Mouse (Mus musculus): ENCODE data around the gene Prrt2.

The Prrt2 gene

DNA sequence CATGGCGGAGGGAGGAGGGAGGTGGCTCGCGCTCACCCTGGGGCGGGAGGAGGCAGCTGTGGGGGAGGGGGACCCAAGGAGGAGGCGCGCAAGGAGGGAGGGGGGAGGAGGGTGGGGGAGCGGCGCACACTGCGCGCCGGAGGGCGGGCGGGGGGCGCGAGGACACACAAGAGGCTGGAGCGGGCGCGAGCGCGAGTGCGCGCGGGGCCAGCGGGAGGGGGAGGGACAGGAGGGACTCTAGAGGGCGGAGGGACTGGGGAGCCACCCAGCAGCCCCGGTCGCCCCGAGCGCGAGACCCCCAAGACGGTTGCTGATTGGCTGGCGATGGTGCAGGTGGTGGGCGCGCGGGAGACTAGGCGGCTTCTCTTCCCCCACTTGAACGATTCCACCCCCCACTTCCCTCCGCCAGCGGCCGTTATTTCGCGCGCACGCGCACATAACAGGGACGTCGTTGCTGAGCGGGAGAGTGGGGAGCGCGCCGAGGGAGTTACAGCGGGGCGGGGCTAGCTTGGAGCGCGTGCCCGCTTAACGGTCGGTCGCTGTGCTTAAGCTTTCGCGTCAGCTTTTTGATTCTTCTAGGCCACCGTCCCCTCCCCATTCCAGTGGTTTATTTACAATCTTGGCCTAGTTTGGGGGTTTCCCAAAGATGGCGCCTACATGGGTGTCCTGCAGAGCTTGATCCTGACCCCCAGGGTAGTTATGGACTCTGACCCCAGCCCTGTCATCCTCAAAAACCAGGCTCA lies 6.1 kb upstream of the Prrt2 start, which contains the start of gene Maz:
Gene Maz (minus strand): TSS at position 54 of the 743 bp plus-strand sequence.
- Histone ChIP-seq H3K4me1 (replicated peaks; ENCODE audit: low read depth, low read length) (peaks cover 74% of the 10 kb centered on the region), H3K27me3 (ENCODE audit: insufficient read depth, low read length) (no peaks in the 10 kb centered on the region), H3K36me3 (ENCODE audit: insufficient read depth, low read length) (peaks cover 77% of the 10 kb centered on the region), H3K9me3 (ENCODE audit: low read length) (no peaks in the 10 kb centered on the region), H3K4me3 (replicated peaks; ENCODE audit: low read length) (peak within 1 kb of the TSS; percentile 94)
- TF ChIP-seq CTCF (conservative IDR thresholded peaks at IDR 0.05; ENCODE audit: low read length) (no peak), NANOG (IDR thresholded peaks at IDR 0.05; ENCODE audit: borderline replicate concordance, low read length) (no peak), POU5F1 (IDR thresholded peaks at IDR 0.05; ENCODE audit: borderline replicate concordance, low read length) (no peak)

DNA sequence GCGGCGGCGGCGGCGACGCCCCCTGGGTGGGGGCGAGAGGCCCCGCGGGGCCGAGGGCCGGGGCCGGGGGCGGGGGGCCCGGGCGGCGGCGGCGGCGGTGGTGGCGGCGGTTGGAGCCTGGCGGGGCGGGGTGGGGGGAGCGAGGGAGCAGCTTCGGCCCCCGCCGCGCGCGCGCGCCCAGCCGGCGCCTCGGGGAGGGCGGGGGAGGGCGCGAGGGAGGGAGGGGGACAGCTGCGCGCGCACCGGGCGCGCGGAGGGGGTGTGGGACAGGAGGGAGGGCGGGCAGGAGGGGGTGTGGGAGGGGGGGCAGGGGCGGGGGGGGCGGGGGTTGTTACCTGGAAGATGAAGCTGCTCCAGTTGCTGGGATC lies 5.6 kb upstream of the Prrt2 start:
- H3K27me3 ChIP-seq (ENCODE audit: insufficient read depth, low read length), result no peaks in the 10 kb centered on the region
- no peaks in the 10 kb centered on the region for H3K9me3 ChIP-seq (ENCODE audit: low read length)
- TF ChIP-seq CTCF (conservative IDR thresholded peaks at IDR 0.05; ENCODE audit: low read length), result no peak
- TF ChIP-seq NANOG (IDR thresholded peaks at IDR 0.05; ENCODE audit: borderline replicate concordance, low read length), result no peak
- TF ChIP-seq POU5F1 (IDR thresholded peaks at IDR 0.05; ENCODE audit: borderline replicate concordance, low read length), result no peak
- peak overlapping the region; percentile 94 for H3K4me3 ChIP-seq (replicated peaks; ENCODE audit: low read length)
- H3K4me1 ChIP-seq (replicated peaks; ENCODE audit: low read depth, low read length), result peaks cover 74% of the 10 kb centered on the region
- peaks cover 77% of the 10 kb centered on the region for H3K36me3 ChIP-seq (ENCODE audit: insufficient read depth, low read length)

DNA sequence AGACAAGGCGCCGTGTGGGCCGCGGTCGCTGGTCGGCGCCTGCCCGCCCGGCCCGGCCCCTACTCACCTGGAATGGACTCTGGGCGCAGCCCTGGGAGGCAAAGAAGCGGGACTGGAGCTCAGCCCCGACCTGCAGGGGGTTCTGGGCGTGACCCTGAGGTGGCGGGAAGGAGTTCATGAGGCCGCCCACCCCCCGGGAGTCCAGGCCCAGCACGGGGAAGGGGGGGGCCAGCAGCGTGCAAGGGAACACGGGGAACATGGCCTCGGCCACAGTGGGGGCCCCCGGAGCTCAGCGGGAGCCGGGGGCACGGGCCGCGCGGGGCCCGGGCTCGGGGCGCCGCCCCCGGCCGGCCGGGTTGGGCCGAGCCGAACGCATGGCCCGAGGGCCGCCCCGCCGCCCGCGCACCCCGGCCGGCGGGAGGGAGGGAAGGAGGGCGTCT lies 5.2 kb upstream of the Prrt2 start:
- Histone ChIP-seq H3K27me3 (ENCODE audit: insufficient read depth, low read length) (no peaks in the 10 kb centered on the region), H3K36me3 (ENCODE audit: insufficient read depth, low read length) (peaks cover 74% of the 10 kb centered on the region), H3K4me3 (replicated peaks; ENCODE audit: low read length) (peak overlapping the region; percentile 94), H3K9me3 (ENCODE audit: low read length) (no peaks in the 10 kb centered on the region), H3K4me1 (replicated peaks; ENCODE audit: low read depth, low read length) (peaks cover 74% of the 10 kb centered on the region)
- no peak for TF ChIP-seq NANOG (IDR thresholded peaks at IDR 0.05; ENCODE audit: borderline replicate concordance, low read length)
- no peak for TF ChIP-seq POU5F1 (IDR thresholded peaks at IDR 0.05; ENCODE audit: borderline replicate concordance, low read length)
- TF ChIP-seq CTCF (conservative IDR thresholded peaks at IDR 0.05; ENCODE audit: low read length), result no peak

- TF ChIP-seq POU5F1 (IDR thresholded peaks at IDR 0.05; ENCODE audit: borderline replicate concordance, low read length) (no peak), NANOG (IDR thresholded peaks at IDR 0.05; ENCODE audit: borderline replicate concordance, low read length) (no peak), CTCF (conservative IDR thresholded peaks at IDR 0.05; ENCODE audit: low read length) (no peak)
- H3K9me3 ChIP-seq (ENCODE audit: low read length), result no peaks in the 10 kb centered on the region
Observed at GRCm38 (mm10) chr7:127025556-127026160, 4.6 kb upstream of the Prrt2 start.

DNA sequence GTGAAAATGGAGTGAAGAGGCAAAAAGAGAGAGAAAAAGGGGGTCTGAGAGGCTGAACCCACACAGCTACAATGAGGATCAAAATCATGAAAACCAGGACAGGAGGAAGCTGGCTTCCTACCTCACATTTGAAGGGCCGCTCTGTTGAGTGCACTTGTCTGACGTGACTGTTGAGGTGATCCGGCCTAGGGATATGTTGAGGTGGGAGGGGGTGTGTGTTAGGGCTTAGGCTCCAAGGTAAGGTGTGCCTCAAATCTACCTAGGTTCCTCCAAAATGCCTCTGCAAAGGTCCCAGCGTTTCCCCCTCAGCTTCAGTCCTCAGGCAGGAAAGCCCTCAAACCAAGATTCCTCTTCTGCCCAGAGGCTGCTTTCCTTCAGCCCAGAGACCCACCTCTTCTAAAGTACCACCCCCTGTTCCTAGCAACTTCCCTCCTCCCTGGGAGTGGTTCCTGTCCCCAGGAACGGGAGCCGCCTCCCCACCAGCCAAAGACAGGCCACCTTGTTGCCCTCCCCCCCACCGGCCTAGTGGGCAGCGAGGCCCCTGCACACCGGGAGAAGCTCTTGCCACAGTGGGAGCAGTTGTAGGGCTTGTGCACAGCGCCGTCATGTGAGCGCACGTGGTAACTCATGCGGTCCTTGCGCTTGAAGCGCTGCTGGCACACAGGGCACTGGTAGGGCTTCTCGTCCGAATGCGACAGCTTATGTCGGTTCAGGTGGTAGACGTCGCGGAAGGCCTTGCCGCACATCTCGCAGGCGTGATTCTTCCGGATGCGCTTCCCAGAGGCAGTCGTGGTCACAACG lies 3.9 kb upstream of the Prrt2 start:
- no peak; the same call in 1 of the 2 replicates for TF ChIP-seq CTCF (conservative IDR thresholded peaks at IDR 0.05; ENCODE audit: low read length)
- TF ChIP-seq NANOG (IDR thresholded peaks at IDR 0.05; ENCODE audit: borderline replicate concordance, low read length), result no peak
- TF ChIP-seq POU5F1 (IDR thresholded peaks at IDR 0.05; ENCODE audit: borderline replicate concordance, low read length), result no peak
- peak overlapping the region; percentile 94 for H3K4me3 ChIP-seq (replicated peaks; ENCODE audit: low read length)
- no peaks in the 10 kb centered on the region for H3K27me3 ChIP-seq (ENCODE audit: insufficient read depth, low read length)
- peaks cover 73% of the 10 kb centered on the region for H3K4me1 ChIP-seq (replicated peaks; ENCODE audit: low read depth, low read length)
- peaks cover 62% of the 10 kb centered on the region for H3K36me3 ChIP-seq (ENCODE audit: insufficient read depth, low read length)
- H3K9me3 ChIP-seq (ENCODE audit: low read length), result no peaks in the 10 kb centered on the region

More at GRCm38 (mm10) chr7:127025556-127026160, 4.6 kb upstream of the Prrt2 start:
- Histone ChIP-seq H3K4me1 (replicated peaks; ENCODE audit: low read depth, low read length) (peaks cover 73% of the 10 kb centered on the region), H3K36me3 (ENCODE audit: insufficient read depth, low read length) (peaks cover 69% of the 10 kb centered on the region), H3K4me3 (replicated peaks; ENCODE audit: low read length) (peak overlapping the region; percentile 94), H3K27me3 (ENCODE audit: insufficient read depth, low read length) (no peaks in the 10 kb centered on the region)

GRCm38 (mm10) chr7:127023896-127024690 lies 3.1 kb upstream of the Prrt2 start:
- TF ChIP-seq CTCF (conservative IDR thresholded peaks at IDR 0.05; ENCODE audit: low read length) (no peak), NANOG (IDR thresholded peaks at IDR 0.05; ENCODE audit: borderline replicate concordance, low read length) (no peak), POU5F1 (IDR thresholded peaks at IDR 0.05; ENCODE audit: borderline replicate concordance, low read length) (no peak)
- Histone ChIP-seq H3K27me3 (ENCODE audit: insufficient read depth, low read length) (no peaks in the 10 kb centered on the region), H3K9me3 (ENCODE audit: low read length) (no peaks in the 10 kb centered on the region), H3K4me3 (replicated peaks; ENCODE audit: low read length) (peak overlapping the region; percentile 94), H3K36me3 (ENCODE audit: insufficient read depth, low read length) (peaks cover 60% of the 10 kb centered on the region), H3K4me1 (replicated peaks; ENCODE audit: low read depth, low read length) (peaks cover 73% of the 10 kb centered on the region)

DNA sequence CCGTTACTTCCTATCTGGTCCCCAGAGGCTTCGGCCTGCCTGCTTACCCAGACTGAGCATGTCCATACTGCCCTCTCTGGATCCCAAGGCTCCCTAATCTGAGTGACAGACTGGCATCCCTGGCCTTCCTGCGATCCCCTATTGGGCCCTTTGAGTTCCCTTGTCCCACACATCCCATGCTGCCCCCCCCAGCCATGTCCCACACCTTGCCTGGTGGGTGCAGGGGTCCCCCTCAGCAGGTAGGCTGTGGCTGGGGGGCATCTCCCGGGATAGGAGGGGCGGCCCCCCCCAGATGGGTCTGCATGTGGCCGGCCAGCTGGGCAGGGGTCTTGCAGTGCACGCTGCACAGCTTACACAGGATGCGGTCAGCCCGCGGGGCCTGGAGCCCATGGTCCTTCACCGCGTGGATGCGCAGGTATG lies 2.3 kb upstream of the Prrt2 start:
- no peak for TF ChIP-seq NANOG (IDR thresholded peaks at IDR 0.05; ENCODE audit: borderline replicate concordance, low read length)
- no peak for TF ChIP-seq CTCF (conservative IDR thresholded peaks at IDR 0.05; ENCODE audit: low read length)
- TF ChIP-seq POU5F1 (IDR thresholded peaks at IDR 0.05; ENCODE audit: borderline replicate concordance, low read length), result no peak
- Histone ChIP-seq H3K4me1 (replicated peaks; ENCODE audit: low read depth, low read length) (peaks cover 73% of the 10 kb centered on the region), H3K9me3 (ENCODE audit: low read length) (no peaks in the 10 kb centered on the region), H3K27me3 (ENCODE audit: insufficient read depth, low read length) (no peaks in the 10 kb centered on the region), H3K4me3 (replicated peaks; ENCODE audit: low read length) (peak overlapping the region; percentile 94), H3K36me3 (ENCODE audit: insufficient read depth, low read length) (peaks cover 57% of the 10 kb centered on the region)
